Mouse (Mus musculus): ENCODE data around the gene Atg4b.

GRCm38 (mm10) chr1:93795886-93796285, 44.6 kb downstream of the Atg4b start:
- no peak for TF ChIP-seq GATA1 (IDR thresholded peaks at IDR 0.05; ENCODE audit: low read length)
- no peak for TF ChIP-seq TAL1 (IDR thresholded peaks at IDR 0.05; ENCODE audit: low read length)
